Mouse (Mus musculus) E14TG2a.4 (cell line): ENCODE measurements around the gene Srp68.

Source experiments
- CTCF ChIP-seq: conservative IDR thresholded peaks from 2 replicates; pipeline ENCODE4 v1.5.1; 2014; ENCODE audit warnings: low read length
- NANOG ChIP-seq: IDR thresholded peaks from 2 replicates; pipeline ENCODE4 v1.6.1; 2014; ENCODE audit warnings: borderline replicate concordance, low read length, mixed read lengths

GRCm38 (mm10) chr11:116298221-116298620 is 24.2 kb upstream of the Srp68 start:
- TF ChIP-seq CTCF (no peak), NANOG (no peak)
